Mouse (Mus musculus) hematopoietic stem cell, adult 5-6 weeks (primary cell): Measurements from ENCODE around the gene Kirrel3. TPM values are rescaled to one million over a fixed set of nuclear protein-coding genes. Genes with fewer than 3 reads are reported as not detected.

Experiments
- ATAC-seq, 2 experiments: fragments of 125-278 bp in 1 of 2; replicated peaks in 1 of 2; 2 replicates each; pipeline ENCODE4 v1.8.0; 2016 to 2017; ENCODE audit warnings: inconsistent platforms in 2 of 2, mild to moderate bottlenecking in 2 of 2, moderate number of reproducible peaks in 2 of 2, low read depth in 1 of 2, moderate TSS enrichment in 1 of 2; ENCODE audit not compliant: low FRiP score in 2 of 2, poor library complexity in 2 of 2, severe bottlenecking in 2 of 2, insufficient read depth in 1 of 2, low TSS enrichment in 1 of 2
- total RNA-seq: library from RNA; stranded (forward); fragments of 172-1452, 232-1000 nt; gene quantifications from 2 replicates; pipeline ENCODE4 v1.2.3, GENCODE M21; 2017

Kirrel3 gene
- total RNA-seq, 1 experiment from 2014 or later: 0.20 TPM

DNA sequence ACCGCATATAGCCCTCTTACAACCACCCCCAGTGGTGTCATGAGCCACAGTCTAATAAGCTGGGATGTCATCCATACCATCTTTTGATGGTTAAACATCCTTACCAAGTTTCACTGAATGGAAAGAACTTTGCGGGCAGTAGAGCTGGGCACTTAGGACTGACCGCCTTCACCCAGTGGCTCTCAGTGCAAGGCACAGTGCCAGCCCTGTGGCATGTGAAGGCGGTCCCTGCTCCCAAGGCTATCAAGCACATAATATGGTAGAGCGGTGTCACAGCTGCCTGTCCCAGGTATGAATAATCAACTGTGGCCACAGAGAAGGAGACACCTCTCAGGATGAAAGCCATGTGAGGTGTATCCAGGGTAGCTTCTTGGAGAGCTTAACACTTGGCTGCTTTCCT lies 433.3 kb downstream of the Kirrel3 start:
- ATAC-seq: no peak

- no peak for ATAC-seq
Observed at GRCm38 (mm10) chr9:34920116-34920515, 434.4 kb downstream of the Kirrel3 start.

- no peak for ATAC-seq
Observed at GRCm38 (mm10) chr9:34921941-34922340, 436.2 kb downstream of the Kirrel3 start.

- no peak for ATAC-seq
Observed at GRCm38 (mm10) chr9:34922716-34923115, 437.0 kb downstream of the Kirrel3 start.

DNA sequence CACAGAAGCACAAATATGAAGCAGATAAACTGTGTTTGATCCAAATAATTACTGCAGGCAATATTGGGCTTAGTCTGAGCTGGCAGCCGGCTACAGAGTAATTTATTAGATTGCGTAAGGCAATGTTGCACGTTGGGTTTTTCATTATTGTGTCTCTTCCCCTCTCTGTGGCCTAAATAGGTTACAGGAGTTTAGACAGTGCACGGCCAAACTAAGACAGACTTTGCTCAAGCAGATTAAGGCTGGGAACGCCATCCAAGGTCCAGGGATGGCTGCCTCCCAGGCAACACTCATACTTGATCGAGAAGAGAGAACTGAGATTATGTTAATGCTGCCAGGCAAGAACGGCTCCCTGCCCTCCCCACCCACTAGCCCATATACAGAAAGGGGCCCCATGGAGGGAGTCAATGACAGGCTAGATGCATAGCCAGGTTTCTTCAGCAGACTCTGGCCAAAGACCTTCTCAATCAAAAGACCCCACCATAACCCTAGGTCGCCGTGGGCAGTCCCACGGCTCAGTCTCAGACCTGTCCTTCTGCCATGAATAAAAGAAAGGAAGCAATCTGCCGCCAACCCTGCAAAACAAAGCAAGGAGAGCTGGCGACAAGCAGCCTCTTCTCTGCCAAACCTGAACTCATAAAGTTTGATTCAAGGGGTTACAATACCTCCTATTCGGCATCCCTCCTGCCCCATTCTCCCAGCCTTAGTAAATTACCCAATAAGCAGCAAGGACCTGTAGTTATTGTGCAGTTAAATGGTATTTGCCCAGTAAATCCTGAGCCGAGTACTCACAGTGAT lies 437.6 kb downstream of the Kirrel3 start:
- ATAC-seq: no peak

DNA sequence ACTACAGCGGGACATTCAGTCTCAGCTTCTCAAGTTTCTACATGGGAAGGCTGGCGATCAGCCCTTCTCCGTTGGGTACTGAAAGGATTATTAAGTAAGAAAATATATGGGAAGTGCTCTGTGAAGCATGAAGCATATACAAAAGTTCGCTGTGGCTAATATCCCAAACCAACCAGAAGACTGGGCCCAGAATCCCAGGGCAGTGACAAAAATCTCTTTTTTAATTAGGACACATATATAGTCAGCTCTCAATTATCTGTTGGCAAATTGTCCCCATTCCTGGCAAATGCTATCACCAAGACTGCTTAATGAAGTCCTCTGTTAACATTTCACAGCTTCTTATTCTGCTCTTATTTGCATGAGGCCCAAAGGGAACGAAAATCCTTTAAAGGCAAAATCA lies 439.9 kb downstream of the Kirrel3 start:
- no peak for ATAC-seq

DNA sequence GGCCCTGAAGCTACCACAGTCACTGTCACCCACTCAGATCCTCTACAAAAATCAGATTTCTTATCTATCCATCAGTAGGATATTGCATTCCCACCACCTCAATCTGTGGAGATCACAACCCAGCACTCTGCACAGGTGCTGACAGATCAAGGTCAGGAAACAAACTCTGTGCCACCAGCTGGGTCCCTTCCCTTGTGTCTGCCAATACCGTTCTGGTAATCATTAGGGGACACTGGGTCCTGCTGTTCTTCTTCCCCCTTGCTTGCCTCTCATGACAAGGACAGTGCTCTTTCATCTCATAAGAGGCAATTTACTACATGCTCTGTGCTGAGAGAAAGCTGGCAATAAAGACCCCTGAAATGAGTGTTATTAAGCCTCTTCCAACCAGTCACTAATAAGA lies 444.7 kb downstream of the Kirrel3 start:
- no peak for ATAC-seq

DNA sequence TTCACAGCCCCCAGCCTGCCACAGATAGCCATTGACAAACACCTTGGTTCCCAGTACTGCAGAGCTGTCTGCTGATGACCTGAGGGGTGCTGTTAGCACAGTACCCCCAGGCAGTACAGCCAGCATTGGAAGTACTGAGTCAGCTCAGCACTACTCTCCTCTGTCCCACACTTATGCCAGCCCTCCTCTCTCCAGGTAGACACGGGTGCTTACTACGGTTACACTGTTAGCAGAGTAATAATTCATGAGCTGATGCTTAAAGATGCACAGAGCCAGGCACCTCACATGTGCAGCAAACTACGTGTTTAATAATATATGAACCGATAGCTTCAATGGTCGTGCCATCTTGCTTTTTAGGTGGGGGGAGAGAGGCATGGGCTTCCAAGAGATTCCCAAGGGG lies 452.4 kb downstream of the Kirrel3 start:
- no peak for ATAC-seq

- no peak for ATAC-seq
Observed at GRCm38 (mm10) chr9:34939621-34940020, 453.9 kb downstream of the Kirrel3 start.

DNA sequence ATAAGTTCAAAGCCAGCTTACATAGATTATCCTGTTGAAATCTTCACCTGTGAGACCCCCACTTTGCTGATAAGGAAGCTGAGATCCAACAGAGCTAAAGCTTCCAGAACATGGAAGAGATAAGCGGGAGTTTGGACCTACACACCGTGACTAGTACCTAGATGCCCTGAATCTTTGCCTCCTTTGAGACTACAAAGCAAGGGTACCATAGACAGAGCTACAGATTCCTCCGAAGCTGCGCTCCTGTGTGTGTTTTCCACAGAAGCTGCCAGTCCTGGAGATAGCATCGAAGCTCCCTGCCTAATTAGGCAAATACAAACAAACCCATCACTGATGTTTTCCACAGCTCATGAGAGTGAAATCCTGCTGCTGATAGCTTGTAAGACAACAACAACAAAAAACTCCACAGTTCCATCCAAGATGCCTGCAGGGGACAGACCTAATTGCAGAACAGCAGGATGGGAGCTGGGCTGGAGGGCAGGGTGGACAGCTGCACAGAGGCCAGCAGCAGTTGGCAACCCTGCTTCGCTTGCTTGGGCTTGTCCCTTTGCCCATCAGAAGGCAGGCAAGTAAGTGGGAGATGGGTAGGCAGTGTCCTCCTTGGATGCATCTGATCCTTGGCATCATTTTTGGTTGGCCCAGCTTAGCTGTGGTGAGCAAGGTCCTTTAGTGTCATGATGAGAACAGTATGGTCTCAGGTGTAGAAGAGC lies 456.6 kb downstream of the Kirrel3 start:
- ATAC-seq: no peak

DNA sequence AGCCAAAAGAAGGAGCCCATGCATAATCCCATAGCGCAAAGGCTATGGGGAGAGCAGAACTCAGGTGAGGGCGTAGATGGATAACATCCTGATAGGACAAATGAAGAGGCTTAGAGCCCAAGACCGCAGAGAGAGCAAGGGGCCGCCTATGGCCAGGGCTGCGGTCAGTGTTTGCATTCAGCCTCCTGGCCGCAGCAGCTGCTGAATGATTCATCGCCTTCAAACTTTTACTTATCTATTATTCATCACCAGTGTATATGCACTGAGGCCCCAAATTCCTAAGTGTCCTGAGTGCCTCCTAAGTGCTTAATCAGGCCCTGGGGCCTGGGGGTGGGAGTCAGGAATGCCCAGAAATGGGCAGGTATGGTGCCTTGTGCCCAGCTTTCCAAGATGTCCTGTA lies 457.3 kb downstream of the Kirrel3 start:
- no peak for ATAC-seq

DNA sequence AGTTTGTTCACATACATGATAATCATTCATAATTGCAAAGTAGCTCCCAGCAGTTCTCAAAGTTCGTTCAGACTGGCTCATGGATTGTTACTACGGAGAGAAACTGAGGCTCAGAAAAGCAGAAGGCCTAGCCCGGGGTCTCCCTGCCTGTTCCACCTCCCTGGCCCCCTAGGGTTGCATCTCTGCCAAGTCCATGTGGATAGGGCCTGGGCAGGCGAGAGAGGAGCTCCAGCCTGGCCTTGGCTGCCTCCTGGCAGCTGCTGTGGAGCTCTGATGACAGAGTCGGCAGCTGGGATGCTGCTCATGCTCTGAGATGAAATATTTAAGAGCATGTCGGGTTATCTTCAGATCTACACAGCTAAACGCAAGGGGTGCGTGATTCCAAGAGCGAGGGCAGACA lies 459.6 kb downstream of the Kirrel3 start:
- ATAC-seq: no peak

- ATAC-seq: no peak
Observed at GRCm38 (mm10) chr9:34947258-34947657, 461.6 kb downstream of the Kirrel3 start.

- ATAC-seq: no peak
Observed at GRCm38 (mm10) chr9:34947717-34948116, 462.0 kb downstream of the Kirrel3 start.

GRCm38 (mm10) chr9:34953420-34953819 lies 467.7 kb downstream of the Kirrel3 start:
- ATAC-seq: no peak

- ATAC-seq: no peak
Observed at GRCm38 (mm10) chr9:34954212-34954611, 468.5 kb downstream of the Kirrel3 start.

- ATAC-seq: no peak
Observed at GRCm38 (mm10) chr9:34956512-34956911, 470.8 kb downstream of the Kirrel3 start.

DNA sequence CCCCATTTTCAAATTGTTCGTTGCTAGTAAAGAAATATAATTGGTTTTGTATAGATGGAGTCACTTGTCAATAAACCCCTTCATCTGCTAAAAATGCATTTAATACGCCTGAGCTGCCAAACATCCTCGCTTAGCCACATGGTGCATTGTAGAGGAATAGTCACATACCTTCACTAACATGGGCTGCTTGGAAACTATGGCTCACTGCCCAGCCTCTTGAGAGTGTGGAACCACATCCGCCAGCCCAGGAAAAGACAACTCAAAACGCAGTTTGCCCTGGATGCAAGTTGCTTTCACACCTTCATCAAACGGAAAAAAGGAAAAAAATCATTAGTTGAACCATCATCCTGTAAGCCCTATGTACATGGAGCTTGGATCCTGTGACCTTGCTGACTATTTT lies 472.0 kb downstream of the Kirrel3 start:
- ATAC-seq: no peak
